Mouse (Mus musculus) layer of hippocampus, postnatal 25 days (tissue): Measurements from ENCODE around the gene Htr7. TPM values are rescaled to one million over a fixed set of nuclear protein-coding genes. Genes with fewer than 3 reads are reported as not detected.
A peak's percentile ranks its signal among the peaks of the same experiment; 100 is the strongest.

Experiments used
- DNase-seq, 2 experiments: peaks; one replicate each; pipeline ENCODE4 v3.0.0; 2022; ENCODE audit warnings: mixed read lengths in 2 of 2, low spot score in 1 of 2; ENCODE audit errors: extremely low spot score in 1 of 2
- total RNA-seq, 2 experiments: library from RNA; stranded (reverse); gene quantifications; 2 replicates each; pipeline ENCODE4 v1.2.3; 2021

Gene Htr7
- total RNA-seq, result 1 to 10 TPM; 8.1 to 9.1 TPM

DNA sequence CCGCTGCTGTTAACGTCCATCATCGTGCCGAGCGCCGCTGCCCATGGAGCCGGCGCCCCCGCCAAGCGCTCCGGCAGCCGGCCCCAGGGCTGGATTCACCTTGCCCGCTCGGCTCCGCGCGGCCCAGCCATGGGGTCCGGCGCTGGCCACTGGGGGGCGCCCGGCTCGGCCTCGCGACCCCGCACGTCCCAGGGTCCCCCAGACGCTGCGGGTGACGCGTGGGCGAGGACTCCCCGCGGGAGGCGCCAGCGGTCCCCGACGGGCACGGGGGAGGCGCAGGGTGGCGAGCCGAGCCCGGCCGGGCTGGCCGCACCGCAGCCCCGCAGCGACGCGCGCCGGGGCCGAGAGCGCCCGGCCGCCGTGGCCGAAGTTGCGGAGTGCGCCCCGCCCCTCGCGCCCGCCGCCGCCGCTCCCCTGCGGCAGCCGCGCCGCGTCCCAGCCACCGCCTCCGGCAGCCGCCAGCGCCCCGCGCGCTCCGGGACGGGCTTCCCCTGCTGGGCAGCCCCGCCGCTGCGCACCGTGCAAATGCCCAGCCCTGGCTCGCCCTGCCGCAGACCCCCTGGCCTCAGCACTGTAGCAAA, at the start of gene Htr7:
Gene Htr7, minus strand, starts transcription at position 277 of the 581 bp plus-strand sequence.
- DNase-seq, result peak; percentile 15 to 29

- no peak for DNase-seq
These were observed 46.6 kb upstream of the Htr7 start for GRCm38 (mm10) chr19:36103909-36104308.

DNA sequence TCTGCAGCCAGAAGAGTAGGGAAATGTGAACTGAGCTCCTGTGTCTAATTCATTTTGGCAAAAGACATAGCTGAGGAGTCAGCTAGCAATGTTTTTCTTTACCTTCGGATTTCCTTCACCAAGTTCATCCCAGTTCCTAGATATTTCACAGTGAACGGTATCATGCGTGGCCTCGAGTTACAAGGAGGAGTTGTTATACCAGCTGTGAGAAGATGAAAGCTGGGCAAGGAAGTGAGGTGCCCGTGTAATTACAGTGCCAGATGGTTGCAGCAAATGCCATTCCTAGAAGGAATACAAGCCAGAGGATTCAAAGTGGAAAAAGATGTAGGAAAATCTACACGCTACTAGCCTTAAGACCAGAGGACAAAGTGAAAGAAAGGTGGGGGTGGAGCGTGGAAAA, 41.6 kb upstream of the Htr7 start:
- no peak for DNase-seq

DNA sequence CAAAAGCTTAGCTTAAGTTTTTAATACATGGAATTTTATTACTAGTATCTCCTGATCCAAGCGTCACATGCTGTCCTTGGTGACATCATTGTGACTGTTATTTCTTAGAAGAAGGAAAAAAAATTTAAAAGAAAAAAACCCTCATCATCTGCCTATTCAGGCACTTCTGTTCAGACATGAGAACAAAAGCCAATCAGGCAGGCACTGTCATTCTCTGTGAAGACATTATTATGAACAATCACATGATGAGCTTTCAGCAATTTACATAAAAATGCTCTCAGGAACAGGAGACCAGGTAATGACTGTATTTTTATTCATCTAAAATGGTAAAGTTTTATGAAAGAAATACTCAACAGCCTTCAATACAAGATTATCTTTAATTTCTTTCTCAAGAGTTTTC, 41.0 kb upstream of the Htr7 start:
- DNase-seq, result no peak

GRCm38 (mm10) chr19:36097194-36097593, 39.9 kb upstream of the Htr7 start:
- DNase-seq, result no peak

DNA sequence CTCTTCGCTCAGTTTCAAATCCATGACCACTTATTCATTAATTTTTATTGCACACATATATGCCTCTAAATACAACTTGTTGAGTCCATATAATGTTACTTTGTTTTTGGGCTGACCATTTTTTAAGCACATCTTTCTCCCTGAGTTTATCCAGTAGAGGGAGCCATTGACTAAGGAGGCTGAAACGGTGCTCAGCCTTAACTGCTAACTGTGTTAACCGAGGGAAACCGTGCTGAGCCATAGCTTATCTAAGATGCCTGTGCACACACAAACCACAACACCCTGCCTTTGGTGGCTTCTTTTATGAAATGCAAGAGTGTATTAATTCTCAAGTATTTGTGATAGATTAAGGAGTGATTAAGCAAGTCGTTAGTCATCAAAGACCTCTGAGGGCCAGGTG, 33.5 kb upstream of the Htr7 start:
- no peak for DNase-seq

DNA sequence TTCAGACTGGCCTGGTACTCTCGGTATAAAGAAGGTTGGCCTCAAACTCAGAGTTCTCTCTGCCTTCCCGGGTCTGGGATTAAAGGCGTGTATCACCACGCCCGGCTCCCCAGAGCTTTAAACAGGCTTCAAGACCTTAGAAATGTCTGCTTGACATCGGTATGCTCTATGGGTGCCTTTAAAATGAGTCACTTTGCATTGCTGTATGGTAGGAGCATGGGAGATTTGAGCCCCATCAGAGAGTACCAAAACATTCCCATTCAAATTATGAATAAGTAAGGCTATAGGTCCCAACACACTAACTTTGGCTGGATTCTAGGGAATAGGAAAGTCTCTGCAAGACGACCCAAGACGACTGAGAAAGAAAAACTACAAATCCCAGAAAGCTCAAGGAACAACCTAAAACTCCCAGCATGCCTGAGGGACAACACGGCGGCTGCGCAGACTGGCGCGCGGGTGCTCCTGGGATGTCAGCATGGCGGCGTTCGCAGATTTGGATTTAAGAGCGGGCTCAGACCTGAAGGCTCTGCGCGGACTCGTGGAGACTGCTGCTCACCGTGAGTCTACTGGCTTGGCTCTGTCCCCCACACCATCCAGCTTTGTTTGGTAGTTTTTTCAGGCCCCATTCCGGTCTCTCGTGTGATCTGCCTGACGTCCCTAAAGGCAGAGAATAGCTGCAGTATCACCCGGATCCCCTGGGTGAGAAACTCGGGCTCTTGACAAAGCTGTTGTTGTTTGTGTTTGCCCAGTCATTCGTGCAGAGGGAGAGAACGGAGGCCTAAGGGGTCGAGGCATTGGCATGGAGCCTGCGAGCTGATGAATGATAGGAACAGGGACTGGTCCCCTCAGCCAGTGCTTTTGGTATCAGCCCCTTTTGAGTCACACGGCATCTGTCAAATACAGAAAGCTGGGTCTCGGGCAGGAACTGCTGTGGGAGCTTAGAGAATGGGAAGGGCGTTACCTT, 26.2 kb upstream of the Htr7 start, which contains the start of gene Rpp30:
Gene Rpp30, plus strand, starts transcription at position 455 of the 964 bp plus-strand sequence.
- DNase-seq, result peak; percentile 57 to 71

GRCm38 (mm10) chr19:36082606-36083261, 25.4 kb upstream of the Htr7 start:
- no peak for DNase-seq

DNA sequence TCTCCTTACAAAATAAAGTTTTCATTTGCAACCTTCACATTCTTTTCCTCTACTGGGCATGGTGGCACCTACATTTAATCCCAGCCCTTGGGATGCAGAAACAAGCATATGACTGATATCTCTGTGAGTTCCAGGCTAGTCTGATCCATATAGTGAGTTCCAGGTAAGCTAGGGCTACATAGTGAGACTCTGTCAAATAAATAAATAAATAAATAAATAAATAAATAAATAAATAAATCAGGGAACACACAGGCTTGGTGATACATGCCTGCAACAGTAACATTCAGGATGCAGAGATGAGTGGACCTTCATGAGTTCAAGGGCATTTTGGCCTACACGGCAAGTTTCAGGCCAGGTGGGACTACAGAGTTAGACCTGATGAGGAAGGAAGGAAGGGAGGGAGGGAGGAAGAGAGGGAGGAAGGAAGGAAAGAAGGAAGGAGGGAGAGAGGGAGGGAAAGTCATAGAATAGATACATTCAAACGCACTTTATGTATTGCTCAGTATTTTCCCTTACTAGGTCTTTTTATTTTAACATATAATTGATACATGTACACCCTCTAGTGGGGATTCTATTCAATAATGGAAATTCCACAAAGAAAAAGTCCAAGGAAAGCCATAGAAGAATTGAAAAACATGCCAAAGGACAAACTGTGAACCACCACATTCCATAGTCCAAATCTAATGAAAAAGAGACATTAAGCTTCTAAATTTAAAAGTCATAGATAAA, 5.7 kb upstream of the Htr7 start:
- no peak for DNase-seq

GRCm38 (mm10) chr19:36056502-36057221, 645 bp downstream of the Htr7 start:
- DNase-seq, result peak; percentile 4 to 13

- DNase-seq, result no peak
These were observed 11.3 kb downstream of the Htr7 start for GRCm38 (mm10) chr19:36046046-36046445.

GRCm38 (mm10) chr19:36014836-36015235, 42.5 kb downstream of the Htr7 start:
- no peak for DNase-seq

DNA sequence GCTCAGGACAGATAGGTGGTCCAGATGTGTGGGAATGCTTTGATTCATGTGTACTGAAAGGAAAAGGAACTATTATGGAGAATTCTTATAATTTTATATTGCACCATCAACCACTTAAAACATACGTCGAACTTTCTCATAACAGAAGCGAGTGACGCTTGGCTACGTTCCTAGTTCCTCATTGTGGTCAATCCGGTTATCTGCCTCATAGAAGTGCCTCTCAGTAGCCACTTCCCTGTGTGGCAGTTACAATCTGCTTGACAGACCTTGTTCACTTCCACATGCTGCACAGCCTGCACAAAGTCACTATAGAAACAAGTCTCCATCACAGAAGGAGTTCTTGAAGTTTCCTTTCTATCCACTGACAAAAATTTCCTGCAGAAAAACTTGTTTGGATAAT, 51.0 kb downstream of the Htr7 start:
- DNase-seq, result no peak

GRCm38 (mm10) chr19:36004961-36005360, 52.3 kb downstream of the Htr7 start:
- DNase-seq, result no peak

GRCm38 (mm10) chr19:36002476-36003445, 54.5 kb downstream of the Htr7 start:
- peak in 1 of 2 experiments; percentile 35 for DNase-seq

DNA sequence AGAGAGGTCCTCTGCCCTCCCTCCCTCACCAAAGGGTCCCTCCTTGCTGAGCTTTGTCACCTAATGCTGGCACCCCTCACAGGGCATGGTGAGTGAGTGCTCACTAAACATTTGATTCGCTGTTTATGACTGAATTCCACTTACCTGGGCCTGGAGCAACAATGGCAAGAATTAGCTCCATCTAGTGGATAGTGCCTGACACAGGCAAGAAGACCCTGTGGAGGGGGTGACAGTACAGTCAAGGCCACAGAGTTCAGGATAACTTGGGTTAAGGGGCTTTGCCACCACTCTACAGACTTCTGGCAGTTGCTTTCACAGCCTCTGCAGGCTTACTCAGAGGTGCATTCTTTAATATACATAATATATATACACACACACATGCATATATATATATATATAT, 55.8 kb downstream of the Htr7 start:
- DNase-seq, result no peak

DNA sequence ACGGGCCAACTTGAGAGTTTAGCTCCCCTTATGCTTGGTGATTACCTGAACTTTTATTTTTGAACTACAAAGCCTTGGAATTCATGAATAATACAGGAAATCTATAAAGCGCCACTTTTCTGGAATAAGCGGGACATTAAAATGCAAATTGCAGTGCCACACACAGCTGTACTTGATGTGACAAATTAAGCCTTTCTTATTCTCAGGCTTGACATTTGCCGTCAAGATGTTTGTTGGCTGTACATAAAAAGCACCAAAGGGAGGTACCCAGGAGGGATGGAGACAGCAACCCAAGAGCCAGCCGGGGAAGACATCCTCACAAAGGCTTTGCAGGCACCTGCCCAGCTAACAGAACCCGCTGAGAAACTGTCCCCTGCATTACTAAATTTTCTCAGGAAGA, 56.4 kb downstream of the Htr7 start:
- no peak for DNase-seq

DNA sequence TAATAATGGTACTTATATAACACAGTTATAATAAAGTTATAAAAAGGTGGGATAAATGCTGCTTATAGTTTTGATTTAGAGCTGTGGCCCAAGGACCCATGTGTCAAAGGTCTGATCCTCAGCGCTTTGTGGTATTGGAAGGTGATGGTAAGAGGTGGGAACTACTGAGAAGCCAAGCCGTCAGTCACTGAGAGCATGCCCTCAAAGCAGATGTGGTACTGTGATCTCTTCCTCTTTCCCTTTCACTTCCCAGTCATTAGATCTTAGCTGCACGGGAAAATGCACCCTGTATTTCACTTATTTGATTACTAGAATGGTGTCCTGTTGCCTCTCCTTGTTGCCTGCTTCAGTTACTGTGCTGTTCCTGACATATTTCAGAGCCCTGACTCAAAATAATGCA, 59.9 kb downstream of the Htr7 start:
- DNase-seq, result no peak

DNA sequence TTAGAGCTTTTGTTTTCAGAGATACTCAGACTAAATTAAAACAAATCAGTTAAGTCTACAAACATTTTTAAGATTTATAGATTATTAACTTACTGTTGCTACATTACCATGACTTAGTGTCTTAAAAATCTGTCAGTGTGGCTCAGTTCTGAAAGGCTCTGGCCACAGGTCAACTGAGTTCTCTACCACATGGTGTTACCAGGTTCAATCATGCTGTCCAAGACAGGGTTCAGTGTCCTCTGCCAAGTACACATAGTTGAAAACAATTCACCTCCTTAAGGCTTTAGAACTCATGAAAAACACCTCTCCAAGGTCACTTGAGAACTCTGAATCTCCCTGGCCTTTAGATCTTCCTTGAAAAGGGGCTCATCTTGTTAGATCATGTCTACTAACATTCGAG, 69.8 kb downstream of the Htr7 start:
- DNase-seq, result no peak
